29 mouse cellular contexts compared by ENCODE assay signal in genomic region chrX:134362156-134362555, GRCm38 (mm10). TPM values are rescaled to one million over a fixed set of nuclear protein-coding genes. Genes with fewer than 3 reads are reported as not detected.
"Had no signal": no experiment of that assay in that cellular context is flagged by ENCODE, and none has a peak within 500 bp of the region (broad histone marks: within the 10 kb centered on the region; RNA-seq: fewer than 3 reads in every experiment).

No protein-coding gene starts in this region.

- H3K27me3 ChIP-seq: embryonic facial prominence, embryonic 12.5 days; embryonic facial prominence, embryonic 13.5 days; embryonic facial prominence, embryonic 15.5 days; forebrain, embryonic 12.5 days; forebrain, embryonic 13.5 days; forebrain, embryonic 15.5 days had no signal

- H3K9me3 ChIP-seq: embryonic facial prominence, embryonic 10.5 days; embryonic facial prominence, embryonic 12.5 days; embryonic facial prominence, embryonic 13.5 days; embryonic facial prominence, embryonic 15.5 days; forebrain, embryonic 10.5 days; forebrain, embryonic 12.5 days; forebrain, embryonic 13.5 days; forebrain, embryonic 15.5 days had no signal

- H3K4me1 ChIP-seq: embryonic facial prominence, embryonic 10.5 days; embryonic facial prominence, embryonic 12.5 days; embryonic facial prominence, embryonic 13.5 days; embryonic facial prominence, embryonic 15.5 days; forebrain, embryonic 10.5 days; forebrain, embryonic 12.5 days; forebrain, embryonic 13.5 days; forebrain, embryonic 15.5 days had no signal

- ATAC-seq: forebrain, embryonic 13.5 days; forebrain, embryonic 14.5 days; forebrain, embryonic 15.5 days; forebrain, embryonic 16.5 days; forebrain, postnatal 0 days had no signal

- H3K4me2 ChIP-seq: embryonic facial prominence, embryonic 12.5 days; embryonic facial prominence, embryonic 13.5 days; embryonic facial prominence, embryonic 15.5 days; forebrain, embryonic 12.5 days; forebrain, embryonic 13.5 days; forebrain, embryonic 15.5 days had no signal

- DNase-seq: cerebellum, adult 8-10 months; cerebellum, adult 9-10 months; cerebellum, adult 9-11 months; cerebellum, postnatal 10 days; cerebellum, postnatal 14 days; cerebellum, postnatal 25 days; cerebellum, postnatal 36 days; embryo, embryonic 11 days; forebrain, postnatal 0 days; gastrocnemius, adult 2 months; gastrocnemius, postnatal 10 days; gastrocnemius, postnatal 14 days; gastrocnemius, postnatal 25 days; gastrocnemius, postnatal 36 days; heart, adult 11 months; heart, adult 18-20 months; heart, adult 2 months had no signal

- H3K9ac ChIP-seq: embryonic facial prominence, embryonic 12.5 days; embryonic facial prominence, embryonic 13.5 days; embryonic facial prominence, embryonic 15.5 days; forebrain, embryonic 12.5 days; forebrain, embryonic 13.5 days; forebrain, embryonic 15.5 days; forebrain, postnatal 0 days had no signal

- H3K4me3 ChIP-seq: embryonic facial prominence, embryonic 10.5 days; embryonic facial prominence, embryonic 12.5 days; embryonic facial prominence, embryonic 13.5 days; embryonic facial prominence, embryonic 15.5 days; erythroblast, embryonic 14.5 days; forebrain, embryonic 10.5 days; forebrain, embryonic 12.5 days; forebrain, embryonic 13.5 days; forebrain, embryonic 15.5 days; gastrocnemius, adult 2 months; heart, adult 2 months had no signal

- H3K36me3 ChIP-seq: embryonic facial prominence, embryonic 12.5 days; embryonic facial prominence, embryonic 13.5 days; embryonic facial prominence, embryonic 15.5 days; forebrain, embryonic 12.5 days; forebrain, embryonic 15.5 days had no signal

- H3K27ac ChIP-seq: embryonic facial prominence, embryonic 10.5 days; embryonic facial prominence, embryonic 12.5 days; embryonic facial prominence, embryonic 13.5 days; embryonic facial prominence, embryonic 15.5 days; forebrain, embryonic 10.5 days; forebrain, embryonic 12.5 days; forebrain, embryonic 13.5 days; forebrain, embryonic 15.5 days; gastrocnemius, adult 2 months; heart, adult 2 months had no signal

RNA-seq across cellular contexts. Expression of gene Cenpi, which starts 54.3 kb away (rescaled TPM):
- total RNA-seq: gastrocnemius, adult 18-20 months had no signal
